Mouse (Mus musculus) forebrain, embryonic 15.5 days (tissue): ENCODE measurements at regions not wholly inside any gene's neighbourhood (a gene's known extent, or its start where the extent isn't known, plus 50 kb on each side); places are given as distances from the start of the nearest gene placed in this dataset.
"Not testable (repeated sequence)": the region's sequence is repeated elsewhere in the genome, so short reads cannot be mapped to it uniquely, and the experiment has no call there.

Experiments
- ATAC-seq: fragments of 200-750 bp; cut with Nextera tagmentation; replicated peaks from 2 replicates; pipeline ENCODE4 v1.8.0; 2017; ENCODE audit warnings: mild to moderate bottlenecking, moderate TSS enrichment, moderate library complexity
- H3K27ac ChIP-seq: fragments of 300-500 bp; sonication (generic); replicated peaks from 2 replicates; pipeline ENCODE4 v1.5.1; 2015; ENCODE audit warnings: mild to moderate bottlenecking, inconsistent platforms
- H3K27me3 ChIP-seq: fragments of 300-500 bp; sonication (generic); 2 replicates; pipeline ENCODE4 v1.6.1; 2015; ENCODE audit warnings: inconsistent platforms
- H3K36me3 ChIP-seq: fragments of 300-500 bp; sonication (generic); 2 replicates; pipeline ENCODE4 v1.6.1; 2015; ENCODE audit warnings: mild to moderate bottlenecking, inconsistent platforms
- H3K4me1 ChIP-seq: fragments of 300-500 bp; sonication (generic); 2 replicates; pipeline ENCODE4 v1.6.1; 2015; ENCODE audit warnings: inconsistent platforms
- H3K4me2 ChIP-seq: fragments of 300-500 bp; sonication (generic); replicated peaks from 2 replicates; pipeline ENCODE4 v1.6.1; 2015; ENCODE audit warnings: mild to moderate bottlenecking, inconsistent platforms
- H3K4me3 ChIP-seq: fragments of 300-500 bp; sonication (generic); 2 replicates; pipeline ENCODE4 v1.5.1; 2015; ENCODE audit warnings: mild to moderate bottlenecking, inconsistent platforms
- H3K9ac ChIP-seq: fragments of 300-500 bp; sonication (generic); replicated peaks from 2 replicates; pipeline ENCODE4 v1.6.1; 2015; ENCODE audit warnings: mild to moderate bottlenecking, inconsistent platforms
- H3K9me3 ChIP-seq: fragments of 300-500 bp; sonication (generic); 2 replicates; pipeline ENCODE4 v1.6.1; 2016; ENCODE audit warnings: inconsistent platforms
- WGBS: fragments of 180-500 bp; shearing (Covaris S2); methylation state at CpG from one replicate; pipeline ENCODE4 v1.1.7; 2015; ENCODE audit warnings: mixed read lengths; 5-methylcytosine and 5-hydroxymethylcytosine counted together

- Histone ChIP-seq H3K27ac (no peak overlapping the region), H3K9me3 (no peaks in the 10 kb centered on the region), H3K9ac (no peak overlapping the region), H3K36me3 (no peaks in the 10 kb centered on the region), H3K4me3 (no peak overlapping the region), H3K27me3 (no peaks in the 10 kb centered on the region), H3K4me2 (no peak overlapping the region), H3K4me1 (0 out of 2 replicates have a peak, but pooled peaks cover 2% of the 10 kb centered on the region)
- WGBS: 87% methylated on average over 9 of the region's 9 CpGs
- ATAC-seq: no peak
Measured at GRCm38 (mm10) chr8:109324241-109324640, 169.6 kb upstream of the Pmfbp1 start.

GRCm38 (mm10) chr8:109336203-109336602 is 157.6 kb upstream of the Pmfbp1 start:
- Histone ChIP-seq H3K4me1 (peaks cover 13% of the 10 kb centered on the region), H3K4me3 (no peak overlapping the region), H3K27me3 (no peaks in the 10 kb centered on the region), H3K9ac (no peak overlapping the region), H3K4me2 (no peak overlapping the region), H3K9me3 (no peaks in the 10 kb centered on the region), H3K27ac (no peak overlapping the region), H3K36me3 (no peaks in the 10 kb centered on the region)
- no peak for ATAC-seq
- WGBS: 21% methylated on average over 7 of the region's 7 CpGs

GRCm38 (mm10) chr8:109338220-109338835 is 155.5 kb upstream of the Pmfbp1 start:
- H3K4me2 ChIP-seq: peak overlapping the region; percentile 38
- H3K4me3 ChIP-seq: peak overlapping the region; percentile 16; the same call in 1 of the 2 replicates
- H3K27ac ChIP-seq: no peak overlapping the region
- ATAC-seq: no peak
- no peaks in the 10 kb centered on the region for H3K9me3 ChIP-seq
- 19% methylated on average over 14 of the region's 14 CpGs for WGBS
- H3K9ac ChIP-seq: no peak overlapping the region
- H3K27me3 ChIP-seq: no peaks in the 10 kb centered on the region
- peaks cover 13% of the 10 kb centered on the region for H3K4me1 ChIP-seq
- H3K36me3 ChIP-seq: no peaks in the 10 kb centered on the region

- peaks cover 13% of the 10 kb centered on the region for H3K4me1 ChIP-seq
- not testable (repeated sequence) for H3K9me3 ChIP-seq, ATAC-seq, H3K36me3 ChIP-seq, H3K27me3 ChIP-seq, H3K4me2 ChIP-seq, H3K27ac ChIP-seq, H3K9ac ChIP-seq, H3K4me3 ChIP-seq
- WGBS: 93% methylated on average over 21 of the region's 21 CpGs
Measured at GRCm38 (mm10) chr8:109340647-109341046, 153.2 kb upstream of the Pmfbp1 start.

- H3K4me3 ChIP-seq: no peak overlapping the region
- H3K36me3 ChIP-seq: no peaks in the 10 kb centered on the region
- no peak for ATAC-seq
- no peaks in the 10 kb centered on the region for H3K27me3 ChIP-seq
- no peaks in the 10 kb centered on the region for H3K9me3 ChIP-seq
- no peak overlapping the region for H3K4me2 ChIP-seq
- H3K9ac ChIP-seq: no peak overlapping the region
- WGBS: 92% methylated on average over 9 of the region's 9 CpGs
- H3K27ac ChIP-seq: no peak overlapping the region
- peaks cover 33% of the 10 kb centered on the region for H3K4me1 ChIP-seq
Measured at GRCm38 (mm10) chr8:109355168-109355567, 138.7 kb upstream of the Pmfbp1 start.

- H3K9ac ChIP-seq: peak overlapping the region; percentile 14
- peaks cover 30% of the 10 kb centered on the region for H3K4me1 ChIP-seq
- H3K9me3 ChIP-seq: no peaks in the 10 kb centered on the region
- no peaks in the 10 kb centered on the region for H3K36me3 ChIP-seq
- H3K27ac ChIP-seq: peak overlapping the region; percentile 89
- 11% methylated on average over 16 of the region's 16 CpGs for WGBS
- H3K4me2 ChIP-seq: peak overlapping the region; percentile 35
- no peak overlapping the region for H3K4me3 ChIP-seq
- peak; percentile 66 for ATAC-seq
- no peaks in the 10 kb centered on the region for H3K27me3 ChIP-seq
Measured at GRCm38 (mm10) chr8:109359396-109360051, 134.3 kb upstream of the Pmfbp1 start.

- peak; percentile 39; the same call in 1 of the 2 replicates for ATAC-seq
- 10% methylated on average over 14 of the region's 14 CpGs for WGBS
Measured at GRCm38 (mm10) chr8:109360081-109360715, 133.6 kb upstream of the Pmfbp1 start.

GRCm38 (mm10) chr8:109360904-109361303 is 132.9 kb upstream of the Pmfbp1 start:
- Histone ChIP-seq H3K4me2 (peak overlapping the region; percentile 59), H3K9ac (peak overlapping the region; percentile 49), H3K4me1 (peaks cover 30% of the 10 kb centered on the region), H3K4me3 (peak overlapping the region; percentile 31), H3K27me3 (no peaks in the 10 kb centered on the region), H3K36me3 (no peaks in the 10 kb centered on the region), H3K27ac (peak overlapping the region; percentile 89), H3K9me3 (no peaks in the 10 kb centered on the region)
- 0 out of 2 replicates have a peak, but pooled peaks have one; percentile 38 for ATAC-seq
- WGBS: 5% methylated on average over 16 of the region's 16 CpGs

More at GRCm38 (mm10) chr8:109360081-109360715, 133.6 kb upstream of the Pmfbp1 start:
- Histone ChIP-seq H3K27ac (peak overlapping the region; percentile 89), H3K9ac (peak overlapping the region; percentile 49; the same call in 1 of the 2 replicates), H3K4me3 (peak overlapping the region; percentile 31), H3K36me3 (no peaks in the 10 kb centered on the region), H3K27me3 (no peaks in the 10 kb centered on the region), H3K9me3 (no peaks in the 10 kb centered on the region), H3K4me1 (peaks cover 30% of the 10 kb centered on the region), H3K4me2 (peak overlapping the region; percentile 59)

GRCm38 (mm10) chr8:109361575-109362361 is 132.1 kb upstream of the Pmfbp1 start:
- Histone ChIP-seq H3K36me3 (no peaks in the 10 kb centered on the region), H3K27me3 (no peaks in the 10 kb centered on the region), H3K27ac (peak overlapping the region; percentile 89), H3K4me1 (peaks cover 30% of the 10 kb centered on the region), H3K4me2 (no peak overlapping the region), H3K4me3 (no peak overlapping the region), H3K9me3 (no peaks in the 10 kb centered on the region), H3K9ac (no peak overlapping the region)
- no peak for ATAC-seq
- WGBS: 83% methylated on average over 7 of the region's 7 CpGs

- no peaks in the 10 kb centered on the region for H3K36me3 ChIP-seq
- ATAC-seq: no peak
- no peak overlapping the region for H3K4me3 ChIP-seq
- H3K9me3 ChIP-seq: no peaks in the 10 kb centered on the region
- H3K4me2 ChIP-seq: no peak overlapping the region
- H3K9ac ChIP-seq: no peak overlapping the region
- peaks cover 30% of the 10 kb centered on the region for H3K4me1 ChIP-seq
- H3K27me3 ChIP-seq: no peaks in the 10 kb centered on the region
- no peak overlapping the region for H3K27ac ChIP-seq
- 93% methylated on average over 15 of the region's 15 CpGs for WGBS
Measured at GRCm38 (mm10) chr8:109363185-109363845, 130.5 kb upstream of the Pmfbp1 start.

- Histone ChIP-seq H3K9me3 (no peaks in the 10 kb centered on the region), H3K4me2 (no peak overlapping the region), H3K9ac (no peak overlapping the region), H3K27ac (no peak overlapping the region), H3K4me1 (no peaks in the 10 kb centered on the region), H3K36me3 (no peaks in the 10 kb centered on the region), H3K4me3 (no peak overlapping the region), H3K27me3 (no peaks in the 10 kb centered on the region)
- WGBS: 74% methylated on average over 2 of the region's 2 CpGs
- ATAC-seq: no peak
Measured at GRCm38 (mm10) chr8:109373977-109374376, 119.8 kb upstream of the Pmfbp1 start.
